ENCODE assay signal across 8 mouse cellular contexts in the genomic region with DNA sequence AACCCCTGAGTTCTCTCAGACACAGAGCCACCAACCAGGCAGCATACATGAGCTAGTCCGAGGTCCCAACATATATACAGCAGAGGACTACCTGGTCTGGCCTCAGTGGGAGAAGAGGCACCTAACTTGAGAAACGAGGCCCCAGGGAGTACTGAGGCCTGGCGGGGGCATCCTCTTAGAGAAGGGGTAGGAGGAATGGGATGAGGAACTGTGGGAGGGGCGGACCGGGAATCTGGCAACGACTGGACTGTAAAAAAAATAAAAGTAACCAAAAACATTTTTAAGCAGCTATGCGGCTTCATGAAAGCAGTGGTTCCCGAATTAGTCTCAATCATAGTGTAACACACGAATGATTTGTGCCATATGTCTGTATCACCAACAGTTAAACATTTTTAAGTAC. TPM values are rescaled to one million over a fixed set of nuclear protein-coding genes. Genes with fewer than 3 reads are reported as not detected.
DNase-seq lines count a peak whose midpoint lies in the region; ATAC-seq and TF ChIP-seq lines count a peak whose summit lies in the region.

No protein-coding gene starts in this region.

- H3K4me2 ChIP-seq in intestine, embryonic 15.5 days (replicated peaks): peak overlapping the region; percentile 67
- H3K4me2 ChIP-seq in midbrain, embryonic 12.5 days (replicated peaks): peak overlapping the region; percentile 86

- ATAC-seq in intestine, embryonic 15.5 days: no peak
- ATAC-seq in midbrain, embryonic 12.5 days (ENCODE audit: low FRiP score, low read depth): no peak

- H3K27ac ChIP-seq in embryonic fibroblast, embryonic 13.5 days (ENCODE audit: insufficient read depth, low read length): peak overlapping the region; percentile 88
- peak overlapping the region; percentile 90 for H3K27ac ChIP-seq in intestine, embryonic 15.5 days
- H3K27ac ChIP-seq in midbrain, embryonic 12.5 days (replicated peaks): peak overlapping the region; percentile 86; the same call in 1 of the 2 replicates

- 6% methylated on average over 9 of the region's 9 CpGs for WGBS in intestine, embryonic 15.5 days
- 10% methylated on average over 9 of the region's 9 CpGs for WGBS in midbrain, embryonic 12.5 days

- H3K9ac ChIP-seq in intestine, embryonic 15.5 days: peak overlapping the region; percentile 89
- H3K9ac ChIP-seq in midbrain, embryonic 12.5 days (replicated peaks): peak overlapping the region; percentile 92

- H3K9me3 ChIP-seq in intestine, embryonic 15.5 days: no peaks in the 10 kb centered on the region
- no peaks in the 10 kb centered on the region for H3K9me3 ChIP-seq in midbrain, embryonic 12.5 days

- peak; percentile 48; the same call in 1 of the 2 replicates for TF ChIP-seq POLR2A in embryonic fibroblast, embryonic 13.5 days (IDR thresholded peaks at IDR 0.05; ENCODE audit: low read depth, low read length)

- no peaks in the 10 kb centered on the region; the same call in 1 of the 2 replicates for H3K4me1 ChIP-seq in embryonic fibroblast, embryonic 13.5 days (ENCODE audit: control insufficient read depth, insufficient read depth, low read length)
- H3K4me1 ChIP-seq in intestine, embryonic 15.5 days (replicated peaks): peaks cover 4% of the 10 kb centered on the region; the same call in 1 of the 2 replicates
- peaks cover 18% of the 10 kb centered on the region for H3K4me1 ChIP-seq in midbrain, embryonic 12.5 days

- no peak for TF ChIP-seq CTCF in embryonic fibroblast, embryonic 13.5 days (IDR thresholded peaks at IDR 0.05; ENCODE audit: borderline replicate concordance, insufficient read depth, low read length)

- H3K4me3 ChIP-seq in embryonic fibroblast, embryonic 13.5 days (ENCODE audit: insufficient read depth, low read length): peak overlapping the region; percentile 82
- peak overlapping the region; percentile 70 for H3K4me3 ChIP-seq in intestine, embryonic 15.5 days (replicated peaks)
- H3K4me3 ChIP-seq in midbrain, embryonic 12.5 days: peak overlapping the region; percentile 94

- H3K36me3 ChIP-seq in intestine, embryonic 15.5 days: peaks cover 9% of the 10 kb centered on the region; the same call in 1 of the 2 replicates
- peaks cover 11% of the 10 kb centered on the region for H3K36me3 ChIP-seq in midbrain, embryonic 12.5 days

- no peaks in the 10 kb centered on the region for H3K27me3 ChIP-seq in intestine, embryonic 15.5 days (replicated peaks)
- H3K27me3 ChIP-seq in midbrain, embryonic 12.5 days: no peaks in the 10 kb centered on the region

- peak; percentile 18 for DNase-seq in retina, postnatal 1 day
- no peak for DNase-seq in retina, embryonic 14.5 days (ENCODE audit: low spot score)
- DNase-seq in ovary, postnatal 10 days (ENCODE audit: low spot score): no peak
- DNase-seq in left cerebral cortex, adult 18-20 months (ENCODE audit: low spot score in 2 of 2): no peak
- DNase-seq in left cerebral cortex, adult 8-10 months (ENCODE audit: low spot score in 2 of 2): no peak

RNA-seq across cellular contexts. Expression of a gene that starts 0.7 kb away (rescaled TPM):
- polyA plus RNA-seq in embryonic fibroblast, embryonic 13.5 days (2011; ENCODE audit: insufficient read length, low read depth, missing spikeins): 176 and 203 TPM in 2 replicates
- polyA plus RNA-seq in intestine, embryonic 15.5 days (2015; fragmentation: Nextera tagmentation; extraction: Ambion mirVana): 295 and 299 TPM in 2 replicates
- polyA plus RNA-seq in midbrain, embryonic 12.5 days (2016; fragmentation: Nextera tagmentation; extraction: Ambion mirVana): 169 and 175 TPM in 2 replicates
- total RNA-seq in left cerebral cortex, adult 18-20 months (2021): 100 to 1,000 TPM; 243 to 247 TPM
- total RNA-seq in left cerebral cortex, adult 8-10 months (2022): 100 to 1,000 TPM; 248 to 256 (median 249) TPM

RNA-seq across cellular contexts. Expression of a gene that starts 35.8 kb away (rescaled TPM):
- polyA plus RNA-seq in embryonic fibroblast, embryonic 13.5 days (2011; ENCODE audit: insufficient read length, low read depth, missing spikeins): not detected in 2 replicates
- polyA plus RNA-seq in intestine, embryonic 15.5 days (2015; fragmentation: Nextera tagmentation; extraction: Ambion mirVana): 0.35 and 0.39 TPM in 2 replicates
- polyA plus RNA-seq in midbrain, embryonic 12.5 days (2016; fragmentation: Nextera tagmentation; extraction: Ambion mirVana): 0.28 and 0.33 TPM in 2 replicates
- not detected for total RNA-seq in left cerebral cortex, adult 18-20 months (2021)
- under 1 TPM in 2 of 4 experiments, not detected in 2; 0.17 to 0.39 TPM for total RNA-seq in left cerebral cortex, adult 8-10 months (2022)

RNA-seq across cellular contexts. Expression of a gene that starts 43.1 kb away (rescaled TPM):
- 37.5 and 38.6 TPM in 2 replicates for polyA plus RNA-seq in embryonic fibroblast, embryonic 13.5 days (2011; ENCODE audit: insufficient read length, low read depth, missing spikeins)
- 10.4 and 11.0 TPM in 2 replicates for polyA plus RNA-seq in intestine, embryonic 15.5 days (2015; fragmentation: Nextera tagmentation; extraction: Ambion mirVana)
- polyA plus RNA-seq in midbrain, embryonic 12.5 days (2016; fragmentation: Nextera tagmentation; extraction: Ambion mirVana): 14.7 and 18.3 TPM in 2 replicates
- total RNA-seq in left cerebral cortex, adult 18-20 months (2021): 10 to 100 TPM; 72.0 to 76.6 TPM
- 10 to 100 TPM; 69.0 to 88.6 (median 73.7) TPM for total RNA-seq in left cerebral cortex, adult 8-10 months (2022)
